Mouse (Mus musculus) limb, embryonic 13.5 days (tissue): Measurements from ENCODE around the gene 5530401A14Rik. TPM values are rescaled to one million over a fixed set of nuclear protein-coding genes. Genes with fewer than 3 reads are reported as not detected.

Source experiments
- ATAC-seq: fragments of 200-750 bp; cut with Nextera tagmentation; 2 replicates; pipeline ENCODE4 v1.8.0; 2017; ENCODE audit warnings: low read depth, moderate number of reproducible peaks, moderate TSS enrichment; ENCODE audit not compliant: low FRiP score
- H3K27ac ChIP-seq: fragments of 300-500 bp; sonication (generic); 2 replicates; pipeline ENCODE4 v1.5.1; 2015; ENCODE audit warnings: inconsistent platforms, mild to moderate bottlenecking, moderate library complexity
- H3K27me3 ChIP-seq: fragments of 300-500 bp; sonication (generic); 2 replicates; pipeline ENCODE4 v1.6.1; 2015; ENCODE audit warnings: mild to moderate bottlenecking, inconsistent platforms
- H3K36me3 ChIP-seq: fragments of 300-500 bp; sonication (generic); 2 replicates; pipeline ENCODE4 v1.6.1; 2015; ENCODE audit warnings: inconsistent platforms, mild to moderate bottlenecking, moderate library complexity
- H3K4me1 ChIP-seq: fragments of 300-500 bp; sonication (generic); 2 replicates; pipeline ENCODE4 v1.6.1; 2015; ENCODE audit warnings: inconsistent platforms
- H3K4me2 ChIP-seq: fragments of 300-500 bp; sonication (generic); replicated peaks from 2 replicates; pipeline ENCODE4 v1.6.1; 2015; ENCODE audit warnings: inconsistent platforms, mild to moderate bottlenecking, moderate library complexity
- H3K4me3 ChIP-seq: fragments of 300-500 bp; sonication (generic); 2 replicates; pipeline ENCODE4 v1.5.1; 2015; ENCODE audit warnings: moderate library complexity, mild to moderate bottlenecking, inconsistent platforms
- H3K9ac ChIP-seq: fragments of 300-500 bp; sonication (generic); 2 replicates; pipeline ENCODE4 v1.6.1; 2015; ENCODE audit warnings: mild to moderate bottlenecking, inconsistent platforms
- H3K9me3 ChIP-seq: fragments of 300-500 bp; sonication (generic); 2 replicates; pipeline ENCODE4 v1.6.1; 2016; ENCODE audit warnings: inconsistent platforms
- WGBS: fragments of 180-500 bp; shearing (Covaris S2); methylation state at CpG from one replicate; pipeline ENCODE4 v1.1.7; 2015; 5-methylcytosine and 5-hydroxymethylcytosine counted together
- polyA plus RNA-seq: library from polyadenylated mRNA; unstranded; fragments of >200 nt; fragmentation: Nextera tagmentation; extraction: Ambion mirVana; gene quantifications from 2 replicates; pipeline ENCODE4 v1.2.1, GENCODE M21; 2015

The 5530401A14Rik gene
- not detected in 2 replicates for polyA plus RNA-seq

GRCm38 (mm10) chr11:81860250-81860972 is at the start of gene 5530401A14Rik:
TSS of gene 5530401A14Rik (plus strand) at chr11:81860673.
- 25% methylated on average over 4 of the region's 4 CpGs for WGBS
- Histone ChIP-seq H3K36me3 (no peaks in the 10 kb centered on the region), H3K9me3 (no peaks in the 10 kb centered on the region), H3K4me3 (no peak within 1 kb of the TSS), H3K4me2 (no peak within 1 kb of the TSS), H3K27ac (no peak within 1 kb of the TSS), H3K27me3 (no peaks in the 10 kb centered on the region), H3K4me1 (peaks cover 20% of the 10 kb centered on the region), H3K9ac (no peak within 1 kb of the TSS)
- no peak for ATAC-seq

- Histone ChIP-seq H3K27ac (no peak overlapping the region), H3K4me3 (no peak overlapping the region), H3K9ac (no peak overlapping the region), H3K4me2 (no peak overlapping the region), H3K4me1 (no peaks in the 10 kb centered on the region), H3K9me3 (no peaks in the 10 kb centered on the region), H3K36me3 (no peaks in the 10 kb centered on the region), H3K27me3 (no peaks in the 10 kb centered on the region)
- no peak for ATAC-seq
- 82% methylated on average over 1 of the region's 1 CpGs for WGBS
Observed at GRCm38 (mm10) chr11:81814816-81815215, 45.7 kb upstream of the 5530401A14Rik start.

- ATAC-seq: no peak
- Histone ChIP-seq H3K4me3 (no peak overlapping the region), H3K27me3 (no peaks in the 10 kb centered on the region), H3K9ac (no peak overlapping the region), H3K9me3 (no peaks in the 10 kb centered on the region), H3K27ac (no peak overlapping the region), H3K4me2 (no peak overlapping the region), H3K4me1 (no peaks in the 10 kb centered on the region), H3K36me3 (no peaks in the 10 kb centered on the region)
- WGBS: 41% methylated on average over 5 of the region's 5 CpGs
Observed at GRCm38 (mm10) chr11:81816531-81816930, 43.9 kb upstream of the 5530401A14Rik start.

DNA sequence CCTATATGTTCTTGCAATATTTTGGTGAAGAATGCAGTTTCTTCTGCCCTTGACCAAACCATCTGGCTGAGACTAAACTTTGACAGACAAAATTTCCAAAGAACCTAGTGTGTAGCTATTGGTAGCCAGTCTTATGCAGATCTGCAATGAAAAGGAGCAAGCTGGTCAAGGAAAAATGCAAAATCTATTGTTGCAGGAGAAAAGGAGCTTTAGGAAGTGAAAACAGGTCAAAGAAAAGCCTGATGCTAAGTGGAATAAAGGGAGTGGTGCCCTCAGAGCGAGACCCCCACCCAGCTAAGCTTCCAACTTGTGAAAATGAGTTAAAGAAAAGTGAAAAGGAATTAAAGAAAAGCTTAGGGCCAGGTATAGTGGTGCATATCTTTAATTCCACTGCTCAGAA is 28.1 kb upstream of the 5530401A14Rik start:
- no peaks in the 10 kb centered on the region for H3K36me3 ChIP-seq
- 84% methylated on average over 1 of the region's 1 CpGs for WGBS
- no peak for ATAC-seq

DNA sequence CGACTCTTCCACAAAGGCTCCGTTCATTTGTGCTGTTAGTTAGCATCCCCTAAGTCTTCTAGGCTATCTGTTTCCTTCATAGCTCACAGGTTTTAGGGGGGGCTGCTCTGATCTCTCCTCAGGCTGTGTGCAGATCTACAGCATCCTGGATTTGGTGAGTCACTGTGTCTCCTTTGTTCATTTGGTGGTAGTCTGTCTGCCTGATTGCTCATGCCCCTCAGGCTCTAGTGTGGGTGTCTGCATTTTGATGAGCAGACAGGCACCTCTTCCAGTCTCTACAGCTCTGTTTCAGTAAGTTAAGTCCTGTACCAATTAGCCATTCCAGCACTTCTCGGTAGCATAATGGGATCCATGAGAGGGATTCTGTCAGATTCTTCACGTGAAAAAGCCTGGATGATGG is 22.0 kb upstream of the 5530401A14Rik start:
- H3K4me1 ChIP-seq: no peaks in the 10 kb centered on the region
- no peak overlapping the region for H3K4me2 ChIP-seq
- 72% methylated on average over 4 of the region's 4 CpGs for WGBS
- no peak overlapping the region for H3K4me3 ChIP-seq
- H3K9me3 ChIP-seq: no peaks in the 10 kb centered on the region
- H3K27ac ChIP-seq: no peak overlapping the region
- H3K36me3 ChIP-seq: no peaks in the 10 kb centered on the region
- H3K27me3 ChIP-seq: no peaks in the 10 kb centered on the region
- no peak overlapping the region for H3K9ac ChIP-seq
- ATAC-seq: no peak

More for the DNA sequence above, 28.1 kb upstream of the 5530401A14Rik start:
- no peak overlapping the region for H3K27ac ChIP-seq
- no peak overlapping the region for H3K4me2 ChIP-seq
- H3K4me3 ChIP-seq: no peak overlapping the region
- H3K9me3 ChIP-seq: no peaks in the 10 kb centered on the region
- no peak overlapping the region for H3K9ac ChIP-seq
- H3K27me3 ChIP-seq: no peaks in the 10 kb centered on the region
- H3K4me1 ChIP-seq: no peaks in the 10 kb centered on the region

- H3K4me3 ChIP-seq: no peak overlapping the region
- no peaks in the 10 kb centered on the region for H3K9me3 ChIP-seq
- H3K4me1 ChIP-seq: peaks cover 7% of the 10 kb centered on the region; the same call in 1 of the 2 replicates
- H3K9ac ChIP-seq: no peak overlapping the region
- no peaks in the 10 kb centered on the region for H3K27me3 ChIP-seq
- no peaks in the 10 kb centered on the region for H3K36me3 ChIP-seq
- WGBS: 55% methylated on average over 2 of the region's 2 CpGs
- no peak for ATAC-seq
- no peak overlapping the region for H3K4me2 ChIP-seq
- H3K27ac ChIP-seq: no peak overlapping the region
Observed at GRCm38 (mm10) chr11:81841001-81841400, 19.5 kb upstream of the 5530401A14Rik start.

DNA sequence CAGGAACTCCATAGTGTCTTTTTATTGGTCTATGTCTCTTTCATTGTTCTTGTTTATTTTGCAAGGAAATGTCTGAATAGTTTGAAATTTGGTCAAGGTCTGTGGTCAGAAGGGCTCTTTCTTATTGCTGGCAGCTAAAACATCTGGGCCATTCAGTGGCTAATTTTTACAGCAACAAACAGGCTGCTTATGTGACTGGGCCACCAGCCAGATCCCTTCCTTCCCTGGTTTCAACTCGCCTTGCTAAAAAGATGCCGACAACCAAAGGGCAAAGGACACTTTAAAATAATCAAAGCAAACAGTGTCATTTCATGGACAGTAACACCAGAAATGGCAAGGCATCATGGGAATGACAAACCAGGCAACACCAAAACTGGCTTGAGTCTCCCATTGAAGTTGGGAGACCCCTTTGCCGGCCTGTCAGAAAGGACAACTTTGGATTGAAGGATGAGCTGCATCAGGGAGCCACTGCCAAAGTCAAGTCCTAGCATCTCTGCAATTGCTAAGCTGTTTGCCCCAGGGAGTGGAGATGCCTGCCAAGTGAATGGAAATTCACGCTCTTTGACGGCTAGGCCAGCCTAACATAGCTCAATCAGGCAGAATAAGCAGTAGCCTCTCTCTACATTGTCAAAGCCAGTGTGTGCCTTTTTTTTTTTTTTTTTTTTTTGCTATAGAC is 15.3 kb upstream of the 5530401A14Rik start:
- no peak overlapping the region for H3K4me3 ChIP-seq
- H3K27me3 ChIP-seq: no peaks in the 10 kb centered on the region
- no peak overlapping the region for H3K4me2 ChIP-seq
- H3K36me3 ChIP-seq: no peaks in the 10 kb centered on the region
- H3K4me1 ChIP-seq: peaks cover 7% of the 10 kb centered on the region; the same call in 1 of the 2 replicates
- no peak for ATAC-seq
- no peak overlapping the region for H3K27ac ChIP-seq
- WGBS: 52% methylated on average over 5 of the region's 5 CpGs
- no peak overlapping the region for H3K9ac ChIP-seq
- no peaks in the 10 kb centered on the region for H3K9me3 ChIP-seq

- no peaks in the 10 kb centered on the region for H3K27me3 ChIP-seq
- ATAC-seq: no peak
- 83% methylated on average over 3 of the region's 3 CpGs for WGBS
- H3K36me3 ChIP-seq: no peaks in the 10 kb centered on the region
- no peaks in the 10 kb centered on the region for H3K9me3 ChIP-seq
- H3K4me3 ChIP-seq: no peak overlapping the region
- no peak overlapping the region for H3K27ac ChIP-seq
- H3K9ac ChIP-seq: no peak overlapping the region
- no peak overlapping the region for H3K4me2 ChIP-seq
- H3K4me1 ChIP-seq: peaks cover 7% of the 10 kb centered on the region; the same call in 1 of the 2 replicates
Observed at GRCm38 (mm10) chr11:81845686-81846036, 14.8 kb upstream of the 5530401A14Rik start.

GRCm38 (mm10) chr11:81847773-81848490 is 12.5 kb upstream of the 5530401A14Rik start:
- H3K36me3 ChIP-seq: no peaks in the 10 kb centered on the region
- H3K4me3 ChIP-seq: no peak overlapping the region
- H3K9ac ChIP-seq: no peak overlapping the region
- no peaks in the 10 kb centered on the region for H3K27me3 ChIP-seq
- ATAC-seq: no peak
- no peak overlapping the region for H3K27ac ChIP-seq
- peaks cover 7% of the 10 kb centered on the region; the same call in 1 of the 2 replicates for H3K4me1 ChIP-seq
- no peaks in the 10 kb centered on the region for H3K9me3 ChIP-seq
- WGBS: 21% methylated on average over 1 of the region's 1 CpGs
- no peak overlapping the region for H3K4me2 ChIP-seq

DNA sequence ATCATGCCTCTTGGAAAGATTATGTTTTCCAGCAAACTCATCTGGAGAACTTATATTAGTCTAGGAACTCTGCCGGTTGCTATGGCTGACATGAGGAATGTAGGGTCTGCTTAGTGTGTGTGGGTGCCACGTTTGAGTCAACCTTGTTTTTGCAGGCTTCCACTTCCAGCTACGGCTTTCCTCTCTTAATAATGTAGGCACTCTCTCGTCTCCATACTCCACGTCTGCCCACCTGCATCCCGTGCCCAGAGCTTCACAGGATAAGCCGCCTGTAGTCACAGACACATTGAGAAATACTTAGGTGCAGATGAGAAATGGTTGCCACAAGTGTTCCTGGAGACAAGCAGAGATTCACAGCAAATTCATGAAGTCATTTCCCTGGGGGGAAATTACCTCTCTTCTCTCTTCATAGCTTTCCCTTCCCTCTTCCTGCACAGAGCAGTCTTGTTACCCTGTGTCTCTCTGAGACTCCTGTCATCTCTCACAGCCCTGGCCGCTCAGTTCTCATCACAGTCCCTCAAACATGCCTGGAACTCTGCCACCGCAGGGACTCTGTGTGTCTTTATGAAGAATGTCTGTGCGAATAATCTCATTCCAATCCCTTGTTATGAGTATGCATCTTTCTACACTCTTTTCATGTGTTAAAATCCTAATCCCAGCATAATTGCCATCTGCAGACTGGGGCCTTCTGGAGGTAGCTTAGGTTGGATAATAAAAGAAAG is 5.3 kb downstream of the 5530401A14Rik start:
- Histone ChIP-seq H3K4me3 (no peak overlapping the region), H3K27me3 (no peaks in the 10 kb centered on the region), H3K27ac (no peak overlapping the region), H3K4me2 (no peak overlapping the region), H3K9ac (no peak overlapping the region), H3K36me3 (no peaks in the 10 kb centered on the region), H3K9me3 (no peaks in the 10 kb centered on the region), H3K4me1 (peaks cover 12% of the 10 kb centered on the region)
- no peak for ATAC-seq
- WGBS: 55% methylated on average over 10 of the region's 10 CpGs

DNA sequence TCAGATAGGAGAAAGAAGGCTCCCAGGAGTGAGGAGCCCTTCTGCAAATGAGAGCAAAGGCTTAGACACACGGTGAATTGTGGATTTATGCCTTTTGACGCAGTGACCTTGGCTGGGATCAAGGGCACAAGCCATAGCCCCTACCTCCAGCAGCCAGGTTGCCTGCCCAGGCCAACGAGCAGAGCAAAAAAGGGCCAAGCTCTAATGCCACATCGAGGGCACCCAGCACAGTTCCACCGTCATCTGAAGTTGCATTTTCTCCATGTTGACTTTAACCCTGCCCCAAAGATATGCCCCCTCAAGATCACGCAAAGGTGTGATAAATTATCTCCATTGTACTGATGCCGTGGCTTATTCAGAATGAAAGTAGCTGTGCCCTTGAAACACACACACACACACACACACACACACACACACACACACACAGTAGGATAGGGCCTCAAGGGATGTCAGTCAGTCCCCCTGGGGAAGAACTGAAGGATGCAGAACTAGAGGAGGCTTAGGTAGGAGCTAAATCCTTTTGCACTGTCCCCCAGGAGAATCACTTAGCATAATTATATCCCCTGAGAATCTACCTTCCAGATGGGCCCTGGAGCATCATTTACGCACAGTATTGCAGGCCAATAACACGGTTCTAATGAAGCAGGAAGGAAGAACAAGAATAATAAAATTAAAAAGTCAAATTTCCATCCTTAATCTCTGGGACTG is 11.2 kb downstream of the 5530401A14Rik start:
- no peak for ATAC-seq
- Histone ChIP-seq H3K4me2 (no peak overlapping the region), H3K27ac (no peak overlapping the region), H3K9ac (no peak overlapping the region), H3K4me3 (no peak overlapping the region), H3K27me3 (no peaks in the 10 kb centered on the region), H3K36me3 (no peaks in the 10 kb centered on the region), H3K9me3 (no peaks in the 10 kb centered on the region), H3K4me1 (no peaks in the 10 kb centered on the region)
- WGBS: 64% methylated on average over 9 of the region's 9 CpGs
